Mouse (Mus musculus): ENCODE results near the gene Mpv17l. TPM values are rescaled to one million over a fixed set of nuclear protein-coding genes. Genes with fewer than 3 reads are reported as not detected.
A peak's percentile ranks its signal among the peaks of the same experiment; 100 is the strongest.

Mpv17l gene
- polyA plus RNA-seq, 1 experiment = 363 TPM

GRCm38 (mm10) chr16:13927456-13928075 is 24.6 kb downstream of the Mpv17l start:
- peak; percentile 68 for DNase-seq
- Histone ChIP-seq H3K27me3 (replicated peaks; ENCODE audit: control insufficient read depth, insufficient read depth, low read length) (no peaks in the 10 kb centered on the region), H3K36me3 (ENCODE audit: control insufficient read depth, insufficient read depth, low read length) (no peaks in the 10 kb centered on the region), H3K4me1 (ENCODE audit: control insufficient read depth, insufficient read depth, low read length) (peaks cover 17% of the 10 kb centered on the region), H3K27ac (ENCODE audit: insufficient read depth, low read depth, low read length) (peak overlapping the region; percentile 68; the same call in 1 of the 2 replicates), H3K4me3 (ENCODE audit: insufficient read depth, low read depth, low read length) (no peak overlapping the region)
- WGBS = 58% methylated on average over 4 of the region's 4 CpGs
- TF ChIP-seq POLR2A (IDR thresholded peaks at IDR 0.05; ENCODE audit: low read depth, low read length) (no peak), CTCF (conservative IDR thresholded peaks at IDR 0.05; ENCODE audit: insufficient read depth, insufficient read length, low read depth, low read length) (no peak)

DNA sequence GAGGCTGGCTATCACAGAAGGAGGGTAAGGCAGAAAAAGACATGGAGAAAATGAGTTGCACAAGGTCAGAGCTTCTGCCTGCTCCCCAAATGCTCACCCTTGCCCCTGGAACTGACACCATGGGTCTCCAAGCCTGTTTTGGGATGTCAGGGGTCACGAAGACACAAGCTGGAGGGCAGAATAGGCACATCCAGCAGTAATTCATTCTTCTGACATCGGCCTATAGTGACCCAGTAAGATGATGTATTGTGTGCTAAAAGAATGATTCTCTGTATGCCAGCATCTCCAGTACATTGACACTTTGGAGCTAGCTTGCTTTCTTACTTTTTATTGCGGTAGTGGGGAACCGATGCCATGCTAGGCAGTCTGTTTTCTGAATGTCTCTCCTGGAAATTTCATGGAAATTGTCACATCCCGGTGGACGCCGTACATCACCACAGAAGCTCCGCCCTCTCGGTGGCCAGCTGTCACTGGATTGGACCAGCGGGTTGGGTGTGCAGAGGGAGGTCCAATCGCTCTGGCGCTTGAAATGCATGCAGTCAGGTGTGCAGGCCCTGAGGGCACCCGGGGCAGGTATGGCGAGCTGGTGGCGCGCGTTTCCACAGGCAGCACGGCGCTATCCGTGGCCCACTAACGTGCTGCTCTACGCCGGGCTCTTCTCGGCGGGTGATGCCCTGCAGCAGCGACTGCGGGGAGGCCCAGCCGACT is 37.3 kb downstream of the Mpv17l start:
- Histone ChIP-seq H3K4me1 (ENCODE audit: control insufficient read depth, insufficient read depth, low read length) (peaks cover 2% of the 10 kb centered on the region; the same call in 1 of the 2 replicates), H3K36me3 (ENCODE audit: control insufficient read depth, insufficient read depth, low read length) (peaks cover 2% of the 10 kb centered on the region; the same call in 1 of the 2 replicates), H3K27ac (ENCODE audit: insufficient read depth, low read depth, low read length) (peak overlapping the region; percentile 61), H3K27me3 (replicated peaks; ENCODE audit: control insufficient read depth, insufficient read depth, low read length) (no peaks in the 10 kb centered on the region), H3K4me3 (ENCODE audit: insufficient read depth, low read depth, low read length) (peak overlapping the region; percentile 65)
- DNase-seq = peak; percentile 95
- WGBS = 6% methylated on average over 28 of the region's 28 CpGs
- TF ChIP-seq CTCF (conservative IDR thresholded peaks at IDR 0.05; ENCODE audit: insufficient read depth, insufficient read length, low read depth, low read length) (no peak), POLR2A (IDR thresholded peaks at IDR 0.05; ENCODE audit: low read depth, low read length) (peak; percentile 87)

DNA sequence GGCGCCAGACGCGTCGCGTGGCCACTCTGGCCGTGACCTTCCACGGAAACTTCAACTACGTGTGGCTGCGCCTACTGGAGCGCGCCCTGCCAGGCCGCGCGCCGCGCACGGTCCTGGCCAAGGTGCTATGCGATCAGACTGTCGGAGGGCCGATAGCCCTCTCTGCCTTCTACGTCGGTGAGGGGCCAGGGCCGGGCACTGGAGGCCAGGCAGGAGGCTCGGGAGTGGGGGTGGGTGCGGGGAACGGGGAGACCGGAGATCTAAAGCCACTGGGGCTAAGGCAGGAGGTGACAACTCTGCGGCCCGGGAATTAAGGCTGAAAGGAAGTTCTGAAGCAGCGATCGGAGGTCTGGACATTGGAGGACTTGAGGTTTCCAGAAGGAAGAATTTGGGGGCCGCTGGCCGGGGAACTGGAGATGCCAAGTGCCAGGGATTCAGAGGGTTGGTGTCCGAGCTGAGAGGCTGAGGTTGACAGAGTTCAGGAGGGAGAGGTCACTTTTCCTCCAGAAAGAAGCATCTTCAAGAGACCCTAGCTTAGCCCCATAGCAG is 38.0 kb downstream of the Mpv17l start:
- Histone ChIP-seq H3K27me3 (replicated peaks; ENCODE audit: control insufficient read depth, insufficient read depth, low read length) (no peaks in the 10 kb centered on the region), H3K4me3 (ENCODE audit: insufficient read depth, low read depth, low read length) (peak overlapping the region; percentile 65), H3K36me3 (ENCODE audit: control insufficient read depth, insufficient read depth, low read length) (peaks cover 2% of the 10 kb centered on the region; the same call in 1 of the 2 replicates), H3K4me1 (ENCODE audit: control insufficient read depth, insufficient read depth, low read length) (peaks cover 2% of the 10 kb centered on the region; the same call in 1 of the 2 replicates), H3K27ac (ENCODE audit: insufficient read depth, low read depth, low read length) (peak overlapping the region; percentile 61)
- TF ChIP-seq POLR2A (IDR thresholded peaks at IDR 0.05; ENCODE audit: low read depth, low read length) (no peak), CTCF (conservative IDR thresholded peaks at IDR 0.05; ENCODE audit: insufficient read depth, insufficient read length, low read depth, low read length) (no peak)
- 3% methylated on average over 34 of the region's 34 CpGs for WGBS
- no peak for DNase-seq

GRCm38 (mm10) chr16:13944178-13944577 is 41.2 kb downstream of the Mpv17l start:
- TF ChIP-seq CTCF (conservative IDR thresholded peaks at IDR 0.05; ENCODE audit: insufficient read depth, insufficient read length, low read depth, low read length) (no peak), POLR2A (IDR thresholded peaks at IDR 0.05; ENCODE audit: low read depth, low read length) (no peak)
- Histone ChIP-seq H3K36me3 (ENCODE audit: control insufficient read depth, insufficient read depth, low read length) (peaks cover 3% of the 10 kb centered on the region; the same call in 1 of the 2 replicates), H3K27ac (ENCODE audit: insufficient read depth, low read depth, low read length) (no peak overlapping the region), H3K4me1 (ENCODE audit: control insufficient read depth, insufficient read depth, low read length) (peaks cover 2% of the 10 kb centered on the region; the same call in 1 of the 2 replicates), H3K4me3 (ENCODE audit: insufficient read depth, low read depth, low read length) (no peak overlapping the region), H3K27me3 (replicated peaks; ENCODE audit: control insufficient read depth, insufficient read depth, low read length) (no peaks in the 10 kb centered on the region)
- 37% methylated on average over 4 of the region's 4 CpGs for WGBS
- peak; percentile 27 for DNase-seq

- WGBS = 80% methylated on average over 5 of the region's 5 CpGs
- Histone ChIP-seq H3K36me3 (ENCODE audit: control insufficient read depth, insufficient read depth, low read length) (peaks cover 3% of the 10 kb centered on the region; the same call in 1 of the 2 replicates), H3K4me3 (ENCODE audit: insufficient read depth, low read depth, low read length) (no peak overlapping the region), H3K27ac (ENCODE audit: insufficient read depth, low read depth, low read length) (no peak overlapping the region), H3K27me3 (replicated peaks; ENCODE audit: control insufficient read depth, insufficient read depth, low read length) (no peaks in the 10 kb centered on the region), H3K4me1 (ENCODE audit: control insufficient read depth, insufficient read depth, low read length) (peaks cover 2% of the 10 kb centered on the region; the same call in 1 of the 2 replicates)
- no peak for DNase-seq
- TF ChIP-seq POLR2A (IDR thresholded peaks at IDR 0.05; ENCODE audit: low read depth, low read length) (no peak), CTCF (conservative IDR thresholded peaks at IDR 0.05; ENCODE audit: insufficient read depth, insufficient read length, low read depth, low read length) (no peak)
Observed at GRCm38 (mm10) chr16:13944752-13945151, 41.8 kb downstream of the Mpv17l start.

DNA sequence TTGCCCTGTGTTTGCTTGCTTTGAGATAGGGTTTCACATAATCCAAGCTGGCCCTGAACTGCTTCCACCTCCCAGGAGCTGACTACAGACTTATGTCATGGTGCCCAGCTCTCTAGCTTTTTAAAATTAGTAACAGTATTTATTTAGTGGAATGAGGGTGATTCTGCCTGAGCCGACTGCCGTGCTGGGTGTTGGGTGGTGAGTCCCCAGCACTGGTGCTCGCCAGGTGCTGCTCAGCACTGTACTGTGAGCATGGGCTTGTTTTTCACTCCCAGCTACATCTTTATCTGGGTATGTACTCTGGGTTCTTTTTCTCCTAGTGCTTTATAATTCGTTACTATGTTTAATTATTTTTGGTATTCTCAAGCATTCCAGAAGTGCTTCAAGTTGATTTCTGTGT is 42.2 kb downstream of the Mpv17l start:
- no peak for DNase-seq
- Histone ChIP-seq H3K27ac (ENCODE audit: insufficient read depth, low read depth, low read length) (no peak overlapping the region), H3K36me3 (ENCODE audit: control insufficient read depth, insufficient read depth, low read length) (peaks cover 3% of the 10 kb centered on the region; the same call in 1 of the 2 replicates), H3K27me3 (replicated peaks; ENCODE audit: control insufficient read depth, insufficient read depth, low read length) (no peaks in the 10 kb centered on the region), H3K4me1 (ENCODE audit: control insufficient read depth, insufficient read depth, low read length) (peaks cover under 1% of the 10 kb centered on the region; the same call in 1 of the 2 replicates), H3K4me3 (ENCODE audit: insufficient read depth, low read depth, low read length) (no peak overlapping the region)
- WGBS = 70% methylated on average over 4 of the region's 4 CpGs
- TF ChIP-seq CTCF (conservative IDR thresholded peaks at IDR 0.05; ENCODE audit: insufficient read depth, insufficient read length, low read depth, low read length) (no peak), POLR2A (IDR thresholded peaks at IDR 0.05; ENCODE audit: low read depth, low read length) (no peak)

- Histone ChIP-seq H3K4me1 (ENCODE audit: control insufficient read depth, insufficient read depth, low read length) (no peaks in the 10 kb centered on the region), H3K4me3 (ENCODE audit: insufficient read depth, low read depth, low read length) (no peak overlapping the region), H3K36me3 (ENCODE audit: control insufficient read depth, insufficient read depth, low read length) (peaks cover 3% of the 10 kb centered on the region; the same call in 1 of the 2 replicates), H3K27ac (ENCODE audit: insufficient read depth, low read depth, low read length) (no peak overlapping the region), H3K27me3 (replicated peaks; ENCODE audit: control insufficient read depth, insufficient read depth, low read length) (no peaks in the 10 kb centered on the region)
- WGBS = 93% methylated on average over 1 of the region's 1 CpGs
- TF ChIP-seq POLR2A (IDR thresholded peaks at IDR 0.05; ENCODE audit: low read depth, low read length) (no peak), CTCF (conservative IDR thresholded peaks at IDR 0.05; ENCODE audit: insufficient read depth, insufficient read length, low read depth, low read length) (no peak)
- DNase-seq = no peak
Observed at GRCm38 (mm10) chr16:13946306-13946705, 43.3 kb downstream of the Mpv17l start.
